Mouse (Mus musculus): ENCODE results near the gene Zbtb42. TPM values are rescaled to one million over a fixed set of nuclear protein-coding genes. Genes with fewer than 3 reads are reported as not detected.

The Zbtb42 gene
- total and polyA plus RNA-seq, 2 experiments from 2014 or later, result 1.2 to 1.5 TPM

GRCm38 (mm10) chr12:112723028-112723330 is 44.4 kb downstream of the Zbtb42 start:
- Histone ChIP-seq H3K9ac (replicated peaks; ENCODE audit: low read length, poor library complexity, severe bottlenecking) (peak overlapping the region; percentile 96), H3K4me2 (ENCODE audit: low read depth, low read length, poor library complexity, severe bottlenecking) (peak overlapping the region; percentile 91), H3K36me3 (ENCODE audit: insufficient read depth, low read length) (no peaks in the 10 kb centered on the region), H3K4me1 (ENCODE audit: insufficient read depth, low read length) (peaks cover 9% of the 10 kb centered on the region; the same call in 1 of the 2 replicates), H3K9me3 (ENCODE audit: low read length) (no peaks in the 10 kb centered on the region), H3K27ac (ENCODE audit: low read depth, low read length) (peak overlapping the region; percentile 67; the same call in 1 of the 2 replicates), H3K27me3 (ENCODE audit: insufficient read depth, low read length) (no peaks in the 10 kb centered on the region), H3K4me3 (ENCODE audit: low read depth, low read length) (peak overlapping the region; percentile 86)
- no peak for ATAC-seq (ENCODE audit: low FRiP score)
- TF ChIP-seq CTCF (IDR thresholded peaks at IDR 0.05), result no peak
- WGBS, result 16% methylated on average over 5 of the region's 5 CpGs
- no peak for DNase-seq (ENCODE audit: low spot score)

GRCm38 (mm10) chr12:112723445-112723844 is 44.8 kb downstream of the Zbtb42 start:
- 0 out of 2 replicates have a peak overlapping the region, but pooled peaks have one; percentile 32 for H3K27ac ChIP-seq (ENCODE audit: low read depth, low read length)
- no peak for TF ChIP-seq CTCF (IDR thresholded peaks at IDR 0.05)
- no peaks in the 10 kb centered on the region for H3K9me3 ChIP-seq (ENCODE audit: low read length)
- ATAC-seq (ENCODE audit: low FRiP score) (no peak), DNase-seq (ENCODE audit: low spot score) (no peak)
- peak overlapping the region; percentile 96 for H3K9ac ChIP-seq (replicated peaks; ENCODE audit: low read length, poor library complexity, severe bottlenecking)
- 90% methylated on average over 6 of the region's 6 CpGs for WGBS
- peak overlapping the region; percentile 91 for H3K4me2 ChIP-seq (ENCODE audit: low read depth, low read length, poor library complexity, severe bottlenecking)
- no peaks in the 10 kb centered on the region for H3K27me3 ChIP-seq (ENCODE audit: insufficient read depth, low read length)
- H3K4me1 ChIP-seq (ENCODE audit: insufficient read depth, low read length), result peaks cover 9% of the 10 kb centered on the region; the same call in 1 of the 2 replicates
- no peaks in the 10 kb centered on the region for H3K36me3 ChIP-seq (ENCODE audit: insufficient read depth, low read length)
- H3K4me3 ChIP-seq (ENCODE audit: low read depth, low read length), result peak overlapping the region; percentile 86

GRCm38 (mm10) chr12:112724077-112724805 is 45.6 kb downstream of the Zbtb42 start:
- 74% methylated on average over 11 of the region's 11 CpGs for WGBS
- H3K4me2 ChIP-seq (ENCODE audit: low read depth, low read length, poor library complexity, severe bottlenecking), result peak overlapping the region; percentile 91; the same call in 1 of the 2 replicates
- no peaks in the 10 kb centered on the region for H3K27me3 ChIP-seq (ENCODE audit: insufficient read depth, low read length)
- no peak overlapping the region for H3K27ac ChIP-seq (ENCODE audit: low read depth, low read length)
- H3K4me3 ChIP-seq (ENCODE audit: low read depth, low read length), result no peak overlapping the region
- peaks cover 4% of the 10 kb centered on the region; the same call in 1 of the 2 replicates for H3K36me3 ChIP-seq (ENCODE audit: insufficient read depth, low read length)
- H3K4me1 ChIP-seq (ENCODE audit: insufficient read depth, low read length), result peaks cover 9% of the 10 kb centered on the region; the same call in 1 of the 2 replicates
- H3K9me3 ChIP-seq (ENCODE audit: low read length), result no peaks in the 10 kb centered on the region
- DNase-seq (ENCODE audit: low spot score), result peak; percentile 77
- no peak overlapping the region for H3K9ac ChIP-seq (replicated peaks; ENCODE audit: low read length, poor library complexity, severe bottlenecking)
- TF ChIP-seq CTCF (IDR thresholded peaks at IDR 0.05), result peak; percentile 65
- peak; percentile 39; the same call in 1 of the 2 replicates for ATAC-seq (ENCODE audit: low FRiP score)

DNA sequence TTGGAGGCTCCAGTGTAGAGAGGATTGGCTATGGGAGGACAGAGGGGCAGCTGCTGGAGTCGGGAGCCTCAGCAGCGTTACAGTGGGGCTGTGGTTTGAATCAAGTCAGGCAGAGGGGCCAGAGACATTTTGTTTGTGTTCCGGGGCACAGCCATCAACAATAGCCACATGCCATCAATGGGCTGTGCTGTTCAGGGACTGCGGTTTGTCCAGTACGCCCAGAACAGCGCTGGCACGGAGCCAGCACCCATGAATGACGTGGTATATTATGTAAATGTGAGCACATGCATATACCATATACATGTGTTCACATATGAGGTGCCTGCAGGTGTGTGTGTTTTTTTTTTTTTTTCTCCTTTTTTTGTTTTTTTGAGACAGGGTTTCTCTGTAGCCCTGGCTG is 49.2 kb downstream of the Zbtb42 start:
- Histone ChIP-seq H3K9me3 (ENCODE audit: low read length) (no peaks in the 10 kb centered on the region), H3K9ac (replicated peaks; ENCODE audit: low read length, poor library complexity, severe bottlenecking) (no peak overlapping the region), H3K4me1 (ENCODE audit: insufficient read depth, low read length) (peaks cover 9% of the 10 kb centered on the region; the same call in 1 of the 2 replicates), H3K27me3 (ENCODE audit: insufficient read depth, low read length) (no peaks in the 10 kb centered on the region), H3K27ac (ENCODE audit: low read depth, low read length) (no peak overlapping the region), H3K36me3 (ENCODE audit: insufficient read depth, low read length) (peaks cover 18% of the 10 kb centered on the region), H3K4me3 (ENCODE audit: low read depth, low read length) (no peak overlapping the region), H3K4me2 (ENCODE audit: low read depth, low read length, poor library complexity, severe bottlenecking) (no peak overlapping the region)
- ATAC-seq (ENCODE audit: low FRiP score) (no peak), DNase-seq (ENCODE audit: low spot score) (no peak)
- WGBS, result 72% methylated on average over 8 of the region's 8 CpGs
- TF ChIP-seq CTCF (IDR thresholded peaks at IDR 0.05), result no peak

- no peak overlapping the region for H3K27ac ChIP-seq (ENCODE audit: low read depth, low read length)
- H3K27me3 ChIP-seq (ENCODE audit: insufficient read depth, low read length), result no peaks in the 10 kb centered on the region
- TF ChIP-seq CTCF (IDR thresholded peaks at IDR 0.05), result no peak
- no peak overlapping the region for H3K4me3 ChIP-seq (ENCODE audit: low read depth, low read length)
- ATAC-seq (ENCODE audit: low FRiP score), result no peak
- H3K4me2 ChIP-seq (ENCODE audit: low read depth, low read length, poor library complexity, severe bottlenecking), result no peak overlapping the region
- H3K36me3 ChIP-seq (ENCODE audit: insufficient read depth, low read length), result peaks cover 42% of the 10 kb centered on the region
- no peak for DNase-seq (ENCODE audit: low spot score)
- no peaks in the 10 kb centered on the region for H3K9me3 ChIP-seq (ENCODE audit: low read length)
- 89% methylated on average over 14 of the region's 14 CpGs for WGBS
- H3K9ac ChIP-seq (replicated peaks; ENCODE audit: low read length, poor library complexity, severe bottlenecking), result no peak overlapping the region
- H3K4me1 ChIP-seq (ENCODE audit: insufficient read depth, low read length), result no peaks in the 10 kb centered on the region
Measured at GRCm38 (mm10) chr12:112730808-112731207, 52.2 kb downstream of the Zbtb42 start.

Small RNA genes lying within 50 kb of the gene (microRNA-seq; reads per million reads assigned to microRNA genes)
- 1.0 reads per million for gene Mir6939 (ENCODE audit: borderline number of aligned reads)

Other genes with a start within 250 kb of the Zbtb42 start
- 0.05 TPM in 1 of 2 replicates, not detected in the other for gene A530016L24Rik, start 189.4 kb upstream of the Zbtb42 start, total RNA-seq (2014; rRNA removed)
- 0.05 TPM in 1 of 2 replicates, not detected in the other for gene A530016L24Rik, start 189.4 kb upstream of the Zbtb42 start, polyA plus RNA-seq (2015; fragmentation: Nextera tagmentation; extraction: Ambion mirVana)
- 118 and 132 TPM in 2 replicates for gene Tmem179, start 162.1 kb upstream of the Zbtb42 start, total RNA-seq (2014; rRNA removed)
- 124 and 126 TPM in 2 replicates for gene Tmem179, start 162.1 kb upstream of the Zbtb42 start, polyA plus RNA-seq (2015; fragmentation: Nextera tagmentation; extraction: Ambion mirVana)
- 3.6 and 3.7 TPM in 2 replicates for gene Inf2, start 90.0 kb upstream of the Zbtb42 start, total RNA-seq (2014; rRNA removed)
- 1.3 TPM in 2 replicates for gene Inf2, start 90.0 kb upstream of the Zbtb42 start, polyA plus RNA-seq (2015; fragmentation: Nextera tagmentation; extraction: Ambion mirVana)
- 2.0 and 4.1 TPM in 2 replicates for gene Adssl1, start 58.8 kb upstream of the Zbtb42 start, total RNA-seq (2014; rRNA removed)
- gene Adssl1, start 58.8 kb upstream of the Zbtb42 start, polyA plus RNA-seq (2015; fragmentation: Nextera tagmentation; extraction: Ambion mirVana), result 8.2 and 9.4 TPM in 2 replicates
- 24.0 and 25.4 TPM in 2 replicates for gene Siva1, start 34.1 kb upstream of the Zbtb42 start, total RNA-seq (2014; rRNA removed)
- 43.4 and 45.5 TPM in 2 replicates for gene Siva1, start 34.1 kb upstream of the Zbtb42 start, polyA plus RNA-seq (2015; fragmentation: Nextera tagmentation; extraction: Ambion mirVana)
- gene Akt1, start 3.9 kb upstream of the Zbtb42 start, total RNA-seq (2014; rRNA removed), result 201 and 208 TPM in 2 replicates
- 93.1 and 93.3 TPM in 2 replicates for gene Akt1, start 3.9 kb upstream of the Zbtb42 start, polyA plus RNA-seq (2015; fragmentation: Nextera tagmentation; extraction: Ambion mirVana)
- gene Cep170b, start 41.6 kb downstream of the Zbtb42 start, total RNA-seq (2014; rRNA removed), result 125 and 140 TPM in 2 replicates
- 42.7 and 46.4 TPM in 2 replicates for gene Cep170b, start 41.6 kb downstream of the Zbtb42 start, polyA plus RNA-seq (2015; fragmentation: Nextera tagmentation; extraction: Ambion mirVana)
- gene Pld4, start 81.8 kb downstream of the Zbtb42 start, total RNA-seq (2014; rRNA removed), result 12.2 and 12.6 TPM in 2 replicates
- 8.8 TPM in 2 replicates for gene Pld4, start 81.8 kb downstream of the Zbtb42 start, polyA plus RNA-seq (2015; fragmentation: Nextera tagmentation; extraction: Ambion mirVana)
- 5.1 and 6.1 TPM in 2 replicates for gene Ahnak2, start 123.8 kb downstream of the Zbtb42 start, total RNA-seq (2014; rRNA removed)
- gene Ahnak2, start 123.8 kb downstream of the Zbtb42 start, polyA plus RNA-seq (2015; fragmentation: Nextera tagmentation; extraction: Ambion mirVana), result 1.6 and 1.9 TPM in 2 replicates
- gene Clba1, start 130.1 kb downstream of the Zbtb42 start, total RNA-seq (2014; rRNA removed), result 13.6 and 23.1 TPM in 2 replicates
- gene Clba1, start 130.1 kb downstream of the Zbtb42 start, polyA plus RNA-seq (2015; fragmentation: Nextera tagmentation; extraction: Ambion mirVana), result 25.2 and 25.9 TPM in 2 replicates
- 19.8 and 22.6 TPM in 2 replicates for gene Cdca4, start 150.6 kb downstream of the Zbtb42 start, total RNA-seq (2014; rRNA removed)
- gene Cdca4, start 150.6 kb downstream of the Zbtb42 start, polyA plus RNA-seq (2015; fragmentation: Nextera tagmentation; extraction: Ambion mirVana), result 20.8 and 22.0 TPM in 2 replicates
- 0.16 TPM in 1 of 2 replicates, not detected in the other for gene Gpr132, start 189.4 kb downstream of the Zbtb42 start, total RNA-seq (2014; rRNA removed)
- gene Gpr132, start 189.4 kb downstream of the Zbtb42 start, polyA plus RNA-seq (2015; fragmentation: Nextera tagmentation; extraction: Ambion mirVana), result 0.06 TPM in 2 replicates

All from midbrain, postnatal 0 days (tissue).